Mouse (Mus musculus) myocyte (in vitro differentiated cells): Measurements from ENCODE around the gene Acsf3.
A peak's percentile ranks its signal among the peaks of the same experiment; 100 is the strongest.

Source experiments
- CEBPB ChIP-seq: IDR thresholded peaks from 2 replicates; pipeline ENCODE4 v1.6.1; 2011; ENCODE audit warnings: mild to moderate bottlenecking, moderate library complexity; ENCODE audit not compliant: poor library complexity, insufficient read depth, severe bottlenecking
- E2F4 ChIP-seq: IDR thresholded peaks from one replicate; pipeline ENCODE4 v1.6.1; 2011; ENCODE audit warnings: mild to moderate bottlenecking, control low read depth, moderate library complexity; ENCODE audit not compliant: insufficient read depth
- MAX ChIP-seq: IDR thresholded peaks from one replicate; pipeline ENCODE4 v1.6.1; 2011; ENCODE audit warnings: low read depth, mild to moderate bottlenecking, control low read depth
- MYOG ChIP-seq, 3 experiments: IDR thresholded peaks; one replicate each; pipeline ENCODE4 v1.6.1; 2011; ENCODE audit warnings: control low read depth in 2 of 3, low read depth in 2 of 3, mild to moderate bottlenecking in 2 of 3; ENCODE audit not compliant: insufficient read length in 2 of 3, control insufficient read depth in 1 of 3, insufficient read depth in 1 of 3
- POLR2A ChIP-seq: IDR thresholded peaks from one replicate; pipeline ENCODE4 v1.6.1; 2011; ENCODE audit warnings: low read depth, mild to moderate bottlenecking, control low read depth, moderate library complexity; ENCODE audit not compliant: insufficient read length
- POLR2AphosphoS2 ChIP-seq: IDR thresholded peaks from one replicate; pipeline ENCODE4 v1.6.1; 2011; ENCODE audit warnings: low read depth, control low read depth; ENCODE audit not compliant: insufficient read length
- SRF ChIP-seq: IDR thresholded peaks from one replicate; pipeline ENCODE4 v1.6.1; 2011; ENCODE audit warnings: low read depth; ENCODE audit not compliant: control insufficient read depth, insufficient read length
- TCF3 ChIP-seq: IDR thresholded peaks from one replicate; pipeline ENCODE4 v1.6.1; 2011; ENCODE audit warnings: low read depth, control low read depth; ENCODE audit not compliant: insufficient read length
- USF1 ChIP-seq: IDR thresholded peaks from one replicate; pipeline ENCODE4 v1.6.1; 2011; ENCODE audit warnings: low read depth, mild to moderate bottlenecking, control low read depth, moderate library complexity

GRCm38 (mm10) chr8:122806956-122807538 lies 31.8 kb downstream of the Acsf3 start:
- TF ChIP-seq POLR2A (no peak), MAX (no peak), POLR2AphosphoS2 (no peak), MYOG (IDR thresholded peaks at IDR 0.05; ENCODE audit: control insufficient read depth in 1 of 3, insufficient read depth in 1 of 3, insufficient read length in 2 of 3, low read depth in 2 of 3) (peak in 1 of 3 experiments; percentile 9), TCF3 (no peak), USF1 (no peak), E2F4 (no peak), CEBPB (no peak), SRF (no peak)
